Mouse (Mus musculus): ENCODE results near the gene Alb.

The Alb gene

GRCm38 (mm10) chr5:90492440-90492839, 31.7 kb downstream of the Alb start:
- no peak for DNase-seq (ENCODE audit: low spot score in 2 of 2)

DNA sequence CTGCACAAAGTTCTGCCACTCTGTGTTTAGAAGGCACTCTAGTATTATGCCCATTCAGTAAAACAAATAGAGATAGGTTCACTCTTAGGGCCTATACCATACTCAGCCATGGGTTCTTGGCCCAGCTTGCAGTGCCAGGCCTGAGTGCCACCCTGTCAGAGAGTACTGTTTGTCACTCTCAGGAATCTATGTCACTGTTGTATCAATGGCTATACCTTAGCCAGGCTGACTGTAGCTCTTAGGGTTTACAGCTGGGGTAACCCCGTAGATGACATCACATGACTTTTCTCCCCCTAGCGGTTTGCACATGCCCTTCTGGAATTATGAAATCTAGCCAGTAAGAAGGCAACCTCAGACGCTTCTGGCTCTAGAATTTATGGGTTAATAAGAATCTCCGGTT, 33.6 kb downstream of the Alb start:
- DNase-seq (ENCODE audit: low spot score in 2 of 2): no peak

DNA sequence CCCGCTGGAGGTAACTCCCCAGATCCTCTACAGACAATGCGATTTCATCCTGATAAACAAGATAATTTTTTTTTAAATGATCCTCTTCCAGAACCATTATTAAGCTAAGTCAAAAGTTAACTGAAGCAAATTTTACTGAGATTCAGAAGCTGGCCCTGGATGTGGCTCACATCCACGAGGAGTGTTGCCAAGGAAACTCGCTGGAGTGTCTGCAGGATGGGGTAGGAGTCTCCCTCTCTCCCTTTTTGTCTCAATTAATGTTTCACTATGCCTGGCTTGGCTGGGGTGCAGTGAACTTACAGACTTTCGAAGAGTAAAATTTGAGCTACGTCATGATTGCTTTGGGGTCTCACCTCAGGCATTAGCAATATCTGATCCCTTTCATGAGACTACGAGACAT, 38.8 kb downstream of the Alb start:
- DNase-seq (ENCODE audit: low spot score in 2 of 2): peak in 1 of 2 experiments; percentile 40

GRCm38 (mm10) chr5:90500714-90501113, 40.0 kb downstream of the Alb start:
- peak; percentile 86 to 88 for DNase-seq (ENCODE audit: low spot score in 2 of 2)

GRCm38 (mm10) chr5:90501752-90502151, 41.1 kb downstream of the Alb start:
- no peak for DNase-seq (ENCODE audit: low spot score in 2 of 2)

GRCm38 (mm10) chr5:90504742-90505141, 44.0 kb downstream of the Alb start:
- DNase-seq (ENCODE audit: low spot score in 2 of 2): no peak

DNA sequence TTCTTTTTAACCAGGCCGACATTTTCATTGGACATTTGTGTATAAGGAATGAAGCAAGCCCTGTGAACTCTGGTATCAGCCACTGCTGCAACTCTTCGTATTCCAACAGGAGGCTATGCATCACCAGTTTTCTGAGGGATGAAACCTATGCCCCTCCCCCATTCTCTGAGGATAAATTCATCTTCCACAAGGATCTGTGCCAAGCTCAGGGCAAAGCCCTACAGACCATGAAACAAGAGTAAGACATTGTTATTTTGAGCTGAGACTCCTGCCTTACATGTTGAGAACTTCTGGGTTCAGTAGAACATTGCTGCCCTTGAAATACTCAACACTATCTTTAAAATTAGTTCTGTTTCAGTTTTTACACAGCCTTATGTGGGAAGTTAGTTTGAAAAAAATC, 45.8 kb downstream of the Alb start:
- DNase-seq (ENCODE audit: low spot score in 2 of 2): no peak

GRCm38 (mm10) chr5:90507411-90507949, 46.8 kb downstream of the Alb start:
- DNase-seq (ENCODE audit: low spot score in 2 of 2): no peak

GRCm38 (mm10) chr5:90509828-90510592, 49.3 kb downstream of the Alb start:
- no peak for DNase-seq (ENCODE audit: low spot score in 2 of 2)

- DNase-seq (ENCODE audit: low spot score in 2 of 2): no peak
Measured at GRCm38 (mm10) chr5:90512288-90512955, 51.7 kb downstream of the Alb start.

DNA sequence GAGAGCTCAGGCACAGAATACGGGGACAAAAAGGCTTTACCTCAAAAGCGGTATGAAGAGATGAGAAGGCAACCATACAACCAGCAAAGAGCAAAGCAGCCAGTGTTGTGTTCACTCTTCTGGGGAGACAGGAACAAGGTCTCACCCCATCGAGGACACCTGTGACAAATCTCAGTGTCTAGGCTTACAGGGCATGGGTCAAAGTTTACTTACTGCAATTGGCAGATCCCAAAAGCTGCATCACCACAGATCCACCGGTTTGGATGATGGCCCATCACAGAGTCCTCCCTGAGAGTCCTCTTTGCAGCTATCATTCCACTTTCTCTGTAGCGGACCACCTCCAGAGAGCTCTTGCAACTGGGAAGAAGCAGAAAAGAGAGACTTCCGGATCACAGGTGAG, 54.9 kb downstream of the Alb start:
- DNase-seq (ENCODE audit: low spot score in 2 of 2): no peak

GRCm38 (mm10) chr5:90518356-90519100, 57.8 kb downstream of the Alb start, which contains the start of gene Afm:
Gene Afm (plus strand): TSS chr5:90518932.
- DNase-seq (ENCODE audit: low spot score in 2 of 2): no peak
